Mouse (Mus musculus) activated CD4-positive, CD25-positive, alpha-beta regulatory T cell, adult 4 months (primary cell): ENCODE measurements at regions not wholly inside any gene's neighbourhood (a gene's known extent, or its start where the extent isn't known, plus 50 kb on each side); places are given as distances from the start of the nearest gene placed in this dataset.

Source experiments
- ATAC-seq: one replicate; pipeline ENCODE4 v1.8.0; 2017

DNA sequence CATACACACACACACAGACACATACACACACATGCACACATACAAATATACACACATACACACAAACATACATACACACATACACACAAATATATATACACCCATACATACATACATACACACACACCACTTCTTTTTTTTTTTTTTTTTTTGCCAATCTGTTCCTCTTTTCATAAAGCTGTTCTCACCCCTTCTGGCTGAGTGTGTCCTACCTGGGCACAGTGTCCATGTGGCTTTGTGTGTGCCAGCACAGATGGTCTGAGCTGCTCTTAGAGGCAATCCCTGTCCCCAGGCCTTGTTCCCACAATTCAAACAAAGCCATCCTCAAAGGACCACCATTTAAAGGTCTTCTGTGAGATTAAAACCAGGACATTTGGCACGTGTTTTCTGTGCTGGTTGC lies 127.6 kb upstream of the Prep start:
- no peak for ATAC-seq

DNA sequence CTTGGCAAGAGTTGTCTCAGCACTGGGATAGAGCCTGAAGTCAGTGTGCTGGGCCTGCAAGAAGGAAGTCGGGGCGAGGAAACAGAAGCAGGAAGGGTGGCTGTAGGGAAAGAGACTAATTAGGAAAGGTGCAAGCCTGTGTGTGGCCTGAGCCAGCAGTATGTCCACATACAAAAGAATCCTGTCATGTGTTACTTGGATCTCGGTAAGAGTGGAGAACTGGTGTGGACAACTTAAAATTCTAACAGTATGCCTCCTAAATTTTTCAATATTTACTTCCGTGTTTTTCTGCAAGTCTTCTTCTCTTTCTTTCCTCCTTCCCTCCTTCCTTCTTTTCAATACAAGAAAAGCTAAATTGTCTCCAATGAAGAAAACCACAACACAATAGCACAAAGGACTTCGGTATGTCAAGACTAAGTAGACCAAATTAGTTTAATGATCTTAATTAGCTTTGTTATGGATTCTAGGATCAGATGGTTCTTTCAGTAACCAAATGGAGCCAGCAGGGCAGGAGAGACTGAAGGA lies 130.0 kb upstream of the Prep start:
- no peak for ATAC-seq

DNA sequence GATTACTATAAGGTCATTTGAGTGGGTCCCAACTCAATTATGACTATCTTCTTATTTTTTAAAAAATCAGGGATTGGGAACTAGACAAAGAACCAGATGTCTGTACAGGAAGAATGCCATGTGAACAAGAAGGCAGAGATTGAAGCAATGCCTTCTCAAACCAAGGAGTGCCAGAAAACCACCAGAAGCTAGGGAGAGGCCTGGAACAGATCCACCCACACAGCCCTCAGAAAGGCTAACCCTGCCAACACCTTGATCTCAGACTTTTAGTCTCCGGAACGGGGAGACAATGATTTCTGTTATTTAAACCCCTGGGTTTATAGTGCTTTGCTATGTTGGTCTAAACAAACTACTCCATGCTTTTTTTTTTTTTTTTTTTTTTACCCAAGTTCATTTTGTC lies 136.2 kb upstream of the Prep start:
- ATAC-seq, result no peak

DNA sequence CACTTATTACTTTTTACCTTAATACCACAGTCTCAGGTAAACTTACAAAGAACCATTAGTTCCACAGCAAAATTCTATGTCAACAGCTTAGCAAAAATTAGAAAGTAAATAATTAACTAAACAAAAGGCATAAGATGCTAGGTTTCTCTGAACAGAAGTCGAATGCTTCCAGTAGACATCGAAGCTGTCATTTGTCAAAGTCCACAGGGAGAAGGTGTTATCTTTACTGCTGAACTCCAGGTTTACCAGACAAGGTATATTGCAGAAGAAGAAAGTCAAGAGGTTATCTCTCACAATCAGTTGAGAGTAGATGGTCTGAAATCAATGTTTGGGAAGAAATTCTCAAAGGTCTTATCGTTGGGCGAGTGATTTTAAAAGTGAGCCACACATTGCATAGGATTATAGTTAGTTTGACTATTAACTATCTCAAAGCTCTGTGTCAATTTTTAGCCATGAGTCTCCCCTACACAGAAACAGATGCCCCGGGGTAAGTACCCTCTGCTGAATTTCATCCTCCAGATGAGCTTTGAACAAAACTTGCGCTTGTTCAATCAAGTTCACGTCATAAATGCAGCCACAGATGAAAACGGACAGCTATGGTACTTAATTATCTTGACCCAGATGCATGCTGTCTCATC lies 153.1 kb upstream of the Prep start:
- no peak for ATAC-seq

DNA sequence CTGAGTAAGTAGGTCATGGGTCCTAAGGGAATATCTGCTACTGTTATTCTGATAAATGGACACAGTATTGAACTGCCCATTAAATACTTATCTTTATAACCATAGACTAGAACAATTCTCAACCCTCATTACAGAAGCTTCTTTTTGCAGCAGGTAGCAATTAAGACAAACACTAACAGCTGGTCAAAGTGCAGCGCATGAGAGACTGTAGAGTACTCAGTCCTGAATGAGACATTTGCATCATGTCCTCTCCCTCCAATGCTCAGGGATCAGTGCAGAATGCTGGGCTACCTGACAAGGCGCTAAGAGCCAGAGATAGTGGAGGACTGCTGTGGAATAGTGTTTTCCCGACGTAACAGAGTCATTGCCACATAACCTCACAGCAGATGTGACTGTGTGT lies 162.5 kb upstream of the Prep start:
- no peak for ATAC-seq

DNA sequence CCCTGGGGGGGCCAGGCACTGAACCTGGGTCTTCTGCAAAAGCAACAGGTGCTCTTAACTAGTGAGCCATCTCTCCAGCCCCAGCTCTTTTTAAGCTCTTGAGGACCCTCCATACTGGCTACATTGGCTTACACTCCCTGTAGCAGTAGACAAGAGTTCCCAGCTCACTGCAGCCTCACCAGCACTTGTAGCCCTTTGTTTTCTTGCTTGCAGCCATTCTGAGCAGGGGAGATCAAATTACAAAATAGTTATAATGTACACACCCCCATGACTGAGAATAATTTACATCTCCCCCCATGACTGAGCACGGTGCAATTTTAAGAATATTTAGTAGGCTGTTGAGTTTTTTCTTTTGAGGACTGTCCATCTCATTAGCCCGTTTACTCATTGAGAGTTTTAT lies 165.8 kb upstream of the Prep start:
- ATAC-seq, result no peak

DNA sequence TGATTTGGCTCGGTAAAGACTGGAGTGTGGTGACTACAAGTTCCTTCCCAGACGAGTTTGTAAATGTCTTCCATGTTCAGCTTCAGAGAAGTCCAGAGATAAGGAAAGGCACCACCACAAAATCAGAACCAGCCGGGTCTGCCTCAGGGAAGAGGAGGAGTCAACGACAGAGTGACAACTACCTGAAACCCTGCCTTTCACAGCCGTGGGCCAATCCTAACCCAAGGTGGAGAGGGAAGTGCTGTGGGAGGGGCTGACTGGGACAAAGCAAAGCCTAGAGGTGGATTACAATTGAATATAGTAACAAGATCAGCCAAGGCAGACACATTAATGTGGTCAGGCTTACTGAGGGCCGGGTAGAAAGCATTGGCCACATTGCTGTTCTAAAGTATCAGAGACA lies 174.9 kb upstream of the Prep start:
- ATAC-seq, result no peak

DNA sequence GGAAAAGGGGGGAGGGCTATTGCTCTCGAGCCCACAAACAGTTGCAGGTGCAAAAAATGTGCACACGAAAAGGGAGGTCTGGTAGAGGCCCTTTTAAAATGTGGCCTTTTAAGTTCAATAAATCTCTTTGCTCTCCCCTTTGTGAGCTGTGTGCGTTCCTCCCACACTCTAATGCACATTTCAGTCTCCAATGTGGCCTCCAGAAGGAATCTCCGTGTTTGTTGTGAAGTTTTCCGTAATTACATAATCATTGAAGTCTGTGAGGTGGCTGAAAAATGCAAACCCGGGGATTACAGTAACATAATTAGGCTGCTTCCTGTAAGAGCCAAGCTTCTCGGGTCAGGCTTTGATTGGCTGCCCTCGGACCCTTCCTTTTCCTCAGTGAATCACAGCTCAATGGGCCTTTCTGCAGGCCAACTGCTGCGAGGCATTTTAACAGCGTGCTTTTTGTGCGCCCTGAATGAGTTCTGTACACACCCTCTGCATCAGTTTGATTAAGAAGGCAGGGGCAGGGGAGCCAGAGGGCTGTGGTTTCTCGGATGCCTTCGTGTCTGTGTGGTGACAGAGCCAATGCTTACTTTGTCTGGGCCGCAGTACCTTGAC lies 179.8 kb upstream of the Prep start:
- no peak for ATAC-seq

DNA sequence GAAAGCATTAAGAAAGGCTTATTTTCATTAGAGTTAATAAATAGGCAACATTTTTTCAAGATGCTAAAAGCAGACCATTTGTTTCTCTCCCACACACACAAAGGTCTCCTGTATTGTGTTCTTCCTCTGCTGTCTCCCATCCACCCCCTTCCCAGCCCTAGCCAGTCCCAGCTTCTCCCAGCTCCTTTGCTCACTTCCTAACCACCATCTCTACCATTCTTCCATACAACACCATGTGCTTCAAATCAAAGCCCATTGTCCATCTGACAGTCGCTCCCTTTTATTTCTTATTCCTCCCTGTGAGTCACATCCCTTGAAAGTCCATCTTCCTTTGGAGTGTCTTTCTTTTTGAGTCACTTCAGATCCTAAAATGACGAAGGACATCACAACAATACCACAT lies 185.0 kb upstream of the Prep start:
- no peak for ATAC-seq

DNA sequence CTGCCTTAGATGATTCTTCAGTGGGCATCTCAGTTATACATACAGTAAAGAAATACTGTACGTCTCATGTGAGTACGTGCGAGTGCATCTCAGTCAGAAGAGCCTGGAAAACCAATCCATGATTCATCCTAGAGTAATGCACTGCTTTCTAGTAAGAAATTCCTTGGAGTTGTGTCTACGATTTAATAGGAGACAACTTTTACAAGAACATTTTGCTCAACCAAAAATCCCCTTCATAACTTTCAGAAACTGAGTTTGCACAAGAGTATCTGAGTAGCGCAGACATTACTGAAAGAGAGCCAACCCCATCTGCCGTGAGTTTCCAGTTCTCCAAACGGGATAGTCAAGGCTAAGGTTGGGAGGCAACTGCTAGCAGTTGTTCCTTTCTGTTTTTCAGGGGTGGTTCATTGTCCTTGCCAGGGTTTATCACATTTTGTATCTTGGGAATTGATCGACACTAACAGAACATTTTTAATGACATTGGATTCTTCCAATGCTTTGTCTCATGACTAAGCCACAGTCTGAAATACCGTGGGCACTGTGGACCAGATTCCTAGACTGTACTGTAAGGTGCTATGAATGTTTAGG lies 189.8 kb upstream of the Prep start:
- no peak for ATAC-seq

DNA sequence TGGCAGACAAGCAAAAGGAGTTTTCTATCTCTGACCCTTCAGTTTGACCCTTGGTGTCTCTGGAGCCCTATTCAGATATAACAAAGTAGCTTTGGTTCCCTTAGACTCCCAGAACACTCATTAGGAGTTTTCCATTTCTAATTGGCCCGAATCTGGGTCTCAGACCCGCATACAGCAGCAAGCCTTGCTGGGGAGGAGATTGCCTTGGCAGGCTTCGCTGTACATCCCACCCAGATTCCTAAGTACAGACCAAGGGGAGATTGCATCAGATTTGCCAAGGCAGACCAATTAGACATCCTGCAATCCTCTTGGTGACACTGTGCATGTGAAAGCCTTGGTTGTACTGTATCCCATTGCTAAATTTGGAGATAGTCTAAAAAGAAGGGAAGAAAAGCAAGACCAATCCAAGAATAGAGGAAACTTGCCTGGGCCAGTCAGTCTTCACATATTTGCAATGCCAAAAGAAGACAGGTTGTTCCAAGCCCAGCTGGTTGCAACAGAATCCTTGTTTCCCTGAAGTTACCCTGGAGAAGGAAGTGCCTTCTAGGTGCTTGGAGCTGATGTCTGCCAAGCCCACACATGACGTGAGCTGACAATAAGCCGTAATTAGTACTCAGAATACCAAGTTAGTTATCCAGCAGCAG lies 193.2 kb upstream of the Prep start:
- ATAC-seq, result no peak

DNA sequence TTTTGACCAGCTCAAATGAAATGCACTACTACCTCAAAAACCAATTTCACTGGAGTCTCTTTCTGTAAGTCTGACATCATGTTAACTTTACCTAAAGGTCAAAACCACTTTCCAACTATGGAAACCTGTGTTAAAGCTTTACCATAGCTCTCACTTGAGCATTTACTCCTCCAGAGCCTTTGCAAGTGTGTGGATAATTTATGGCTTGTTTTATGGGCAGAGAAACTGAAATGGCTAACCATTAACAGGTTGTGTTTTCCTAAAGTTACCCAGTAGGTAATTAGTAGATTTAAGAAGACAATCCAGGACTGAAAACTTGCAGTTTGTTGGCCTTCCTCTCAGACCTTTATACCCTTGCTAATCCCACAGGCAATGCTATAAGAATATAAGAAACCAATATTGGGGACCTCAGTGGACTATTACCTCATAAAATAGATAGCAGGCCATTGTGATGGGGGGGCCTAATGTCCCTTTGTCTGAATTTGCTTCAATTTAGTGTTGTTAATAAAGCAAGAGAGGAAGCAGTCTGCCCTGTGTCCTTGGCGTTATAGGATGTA lies 202.7 kb upstream of the Prep start:
- no peak for ATAC-seq

DNA sequence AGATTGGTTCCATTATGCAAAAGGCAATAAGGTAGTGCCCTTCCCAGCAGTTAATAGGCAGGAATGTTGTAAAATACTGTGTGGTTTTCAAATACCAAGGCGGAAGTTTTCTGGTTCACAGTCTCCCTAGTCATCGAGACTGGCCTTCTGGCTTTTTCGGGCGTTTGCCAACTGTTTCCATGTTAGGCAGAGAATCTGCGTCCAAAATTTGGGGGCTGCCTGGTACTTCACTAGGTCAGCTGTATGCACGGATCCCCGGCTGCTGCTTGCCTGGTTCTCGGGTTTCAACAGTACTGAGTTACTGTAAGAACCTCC lies 204.7 kb upstream of the Prep start:
- no peak for ATAC-seq

DNA sequence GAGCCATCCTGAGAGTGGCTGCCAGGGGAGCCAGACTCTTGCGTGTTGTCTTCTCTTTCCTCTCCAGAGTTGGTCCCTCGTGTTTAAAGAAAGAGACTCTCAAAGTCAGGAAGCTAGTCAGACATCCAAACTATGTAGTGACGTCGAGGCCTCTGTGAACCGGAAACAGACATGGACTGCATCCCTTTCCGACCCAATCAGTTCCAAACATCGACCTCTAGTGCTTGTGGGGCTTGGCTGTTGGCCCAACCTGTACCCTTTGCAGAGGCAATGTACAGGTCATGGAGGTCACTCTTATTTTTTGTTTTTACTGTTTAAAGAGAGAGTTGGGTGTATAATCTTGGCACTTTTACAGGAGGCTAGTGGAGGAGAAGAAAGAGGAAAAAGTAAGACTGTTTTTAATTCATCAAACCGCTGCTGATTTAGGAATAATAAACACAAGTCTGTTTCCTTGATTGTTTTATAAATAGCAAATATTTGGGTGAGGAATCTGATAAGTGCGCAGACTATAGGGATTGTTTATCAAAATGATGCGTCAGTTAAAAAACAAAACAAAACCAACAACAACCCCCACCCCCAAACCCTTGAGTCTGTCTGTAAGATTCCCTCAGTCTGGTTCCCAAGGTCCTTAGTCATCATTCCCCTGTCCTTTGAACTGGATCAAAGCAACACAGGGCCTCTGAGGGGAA lies 205.2 kb upstream of the Prep start:
- ATAC-seq, result no peak

DNA sequence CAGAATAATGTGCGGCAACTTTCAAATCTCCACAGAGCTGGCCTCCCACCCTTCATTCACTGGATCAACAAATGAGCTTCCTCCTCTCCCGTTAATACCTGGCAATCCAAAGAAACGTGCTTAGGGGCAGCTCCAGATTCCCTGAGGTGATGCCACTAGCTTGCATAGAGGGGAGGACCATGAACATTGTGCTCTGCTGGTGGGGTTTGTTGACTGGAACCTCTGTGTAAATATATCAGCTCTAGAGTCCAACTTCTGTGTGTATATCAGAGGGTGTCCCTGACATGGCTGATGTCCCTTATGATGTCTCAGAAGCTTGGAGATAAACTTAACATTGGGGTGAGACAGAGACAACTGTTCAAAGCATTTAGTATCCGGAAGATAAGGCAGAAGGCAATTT lies 209.6 kb upstream of the Prep start:
- no peak for ATAC-seq

DNA sequence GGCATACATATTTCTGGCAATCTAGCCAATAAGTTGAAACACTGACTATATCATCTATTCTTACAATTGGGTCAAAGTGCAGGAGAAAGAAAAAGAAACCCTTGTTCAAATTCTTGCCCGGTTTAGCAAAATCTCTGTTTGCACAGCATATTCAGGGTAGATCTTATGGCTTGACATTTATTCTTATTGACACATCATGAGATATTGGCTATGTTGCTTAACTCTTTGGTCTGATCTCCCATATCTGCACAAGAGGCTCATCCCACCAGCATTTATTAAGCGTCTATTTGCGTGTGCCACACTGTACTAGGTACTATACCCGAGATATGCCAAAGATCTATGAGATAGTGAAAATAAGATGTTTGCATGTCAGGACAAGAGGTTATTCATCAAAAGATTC lies 212.9 kb upstream of the Prep start:
- ATAC-seq, result no peak

DNA sequence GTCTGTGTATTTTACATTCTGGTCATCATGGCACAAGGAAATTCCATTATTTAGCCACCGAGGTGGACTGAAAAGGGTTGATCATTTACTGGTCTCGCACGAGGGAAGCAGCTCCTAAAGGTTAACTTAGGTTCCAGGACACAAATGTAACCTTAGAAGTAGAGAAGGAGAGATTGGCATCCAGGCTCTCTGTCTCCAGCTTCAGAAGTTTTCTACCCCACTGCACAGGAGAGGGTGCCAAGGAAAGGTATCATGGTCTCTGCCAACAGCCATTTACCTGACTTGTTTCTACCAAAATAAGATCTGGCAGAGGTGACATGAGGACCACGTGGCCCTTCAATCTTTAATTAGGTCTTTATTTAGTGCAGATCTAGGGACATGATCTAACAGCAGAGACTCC lies 218.0 kb upstream of the Prep start:
- no peak for ATAC-seq

DNA sequence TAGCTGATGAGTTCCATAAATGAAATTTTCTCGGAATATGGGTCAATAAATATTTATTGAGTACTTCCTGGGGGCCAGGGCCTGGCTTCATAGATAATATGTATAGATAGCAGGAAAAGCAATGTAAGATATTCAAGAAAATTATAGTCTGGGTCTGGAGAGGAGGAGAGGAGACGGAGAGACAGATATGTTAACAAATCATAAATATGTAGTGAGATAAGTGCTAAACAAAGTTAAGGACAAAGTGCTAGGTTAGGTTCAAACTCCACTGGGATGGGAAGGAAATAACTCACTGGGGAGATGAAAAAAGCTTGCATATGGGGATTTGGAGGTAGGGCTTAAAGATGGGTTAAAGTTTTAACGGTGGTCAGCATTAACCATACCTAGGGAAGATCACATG lies 220.2 kb upstream of the Prep start:
- ATAC-seq, result no peak

DNA sequence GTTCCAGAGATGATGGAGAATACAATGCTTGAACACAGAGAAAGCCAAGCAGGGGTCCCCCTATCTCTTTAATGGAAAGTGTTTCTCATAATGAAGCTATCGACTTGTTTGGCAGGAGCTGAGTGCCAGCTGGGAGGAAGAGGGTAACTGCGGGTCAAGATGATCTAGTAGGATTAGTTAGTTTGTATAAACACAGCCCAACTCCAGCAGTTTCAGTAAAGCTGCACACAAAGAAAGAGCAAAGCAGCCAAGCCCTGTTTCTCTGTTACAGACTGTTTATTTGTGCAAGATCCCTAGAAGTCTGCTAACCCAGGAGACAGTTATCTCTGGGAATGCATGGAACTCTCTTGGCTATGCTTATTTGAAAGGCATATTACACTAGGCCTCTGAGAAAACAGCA lies 220.9 kb upstream of the Prep start:
- ATAC-seq, result no peak

DNA sequence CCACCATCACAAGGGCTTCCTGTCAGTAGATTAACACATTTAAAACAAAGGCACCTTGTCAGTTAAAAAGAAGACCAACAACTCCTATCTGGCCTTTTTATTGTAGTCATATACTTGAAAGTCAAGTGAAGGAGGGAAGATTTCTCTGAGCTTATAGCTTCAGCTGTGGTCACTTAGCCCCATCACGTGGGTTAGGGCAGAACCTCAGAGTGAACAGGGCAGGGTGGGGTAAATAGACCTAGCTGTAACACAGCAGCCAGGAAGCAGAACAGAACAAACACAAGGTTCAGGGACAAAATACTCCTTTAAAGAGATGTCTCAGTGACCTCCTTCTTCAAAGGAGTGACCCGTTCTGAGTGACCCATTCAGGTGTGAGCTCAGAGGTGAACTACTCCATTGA lies 226.6 kb upstream of the Prep start:
- no peak for ATAC-seq

DNA sequence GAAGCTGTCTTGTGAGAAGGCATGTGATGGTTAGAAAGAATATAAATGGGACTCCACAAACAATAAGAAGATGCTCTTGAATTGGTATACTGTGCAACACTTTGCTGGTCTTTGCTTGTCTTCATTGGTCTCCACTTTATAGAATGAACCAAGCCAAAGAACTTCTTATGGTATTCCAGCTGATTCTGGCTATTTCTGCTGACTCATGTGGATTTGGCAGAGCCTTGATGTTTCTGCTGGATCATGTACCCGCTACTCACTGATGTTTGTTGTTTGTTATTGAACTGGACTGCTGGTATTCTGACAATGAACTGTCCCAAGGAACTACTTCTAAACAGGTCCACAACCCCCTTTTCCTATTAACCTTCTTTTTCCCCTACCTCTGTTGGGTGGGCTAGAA lies 234.5 kb upstream of the Prep start:
- no peak for ATAC-seq

DNA sequence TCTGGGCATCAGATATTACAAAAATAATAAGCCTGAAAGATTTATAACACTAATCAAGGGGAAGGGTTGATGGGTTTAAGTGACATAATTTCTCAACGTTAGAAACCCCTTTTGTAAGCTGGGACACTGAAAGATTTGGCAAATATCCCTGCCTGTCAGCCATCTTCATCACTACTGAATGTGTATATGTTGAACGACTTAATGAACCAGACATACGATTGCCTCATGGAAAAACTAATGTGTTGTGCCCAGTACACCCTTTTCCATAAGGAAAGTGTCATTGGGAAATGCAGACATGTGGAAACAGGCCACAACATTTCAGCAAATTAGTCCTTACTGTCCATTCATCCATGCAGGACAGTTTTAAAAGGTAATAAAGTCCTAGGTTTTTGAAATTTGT lies 240.7 kb upstream of the Prep start:
- no peak for ATAC-seq

DNA sequence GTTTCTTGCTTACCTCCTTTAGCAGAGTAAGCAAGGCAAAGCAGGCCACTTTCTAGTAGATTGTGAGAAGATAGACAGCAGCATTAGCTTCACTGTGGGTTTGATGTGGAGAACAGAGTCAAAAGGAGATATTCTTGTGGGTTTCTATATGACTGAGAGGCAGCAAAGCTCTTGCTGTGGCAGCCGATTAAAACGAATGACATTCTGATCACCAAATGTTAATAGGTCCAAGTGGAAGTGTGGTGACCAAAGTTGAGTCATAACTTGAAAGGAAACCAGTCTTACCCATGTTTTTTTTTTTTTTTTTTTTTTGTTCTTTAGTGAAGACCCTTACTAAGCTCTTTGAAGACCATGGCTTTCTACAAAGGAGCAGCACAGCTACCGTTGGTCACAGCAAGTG lies 245.3 kb upstream of the Prep start:
- peak; percentile 91 for ATAC-seq
